In the genomic region with DNA sequence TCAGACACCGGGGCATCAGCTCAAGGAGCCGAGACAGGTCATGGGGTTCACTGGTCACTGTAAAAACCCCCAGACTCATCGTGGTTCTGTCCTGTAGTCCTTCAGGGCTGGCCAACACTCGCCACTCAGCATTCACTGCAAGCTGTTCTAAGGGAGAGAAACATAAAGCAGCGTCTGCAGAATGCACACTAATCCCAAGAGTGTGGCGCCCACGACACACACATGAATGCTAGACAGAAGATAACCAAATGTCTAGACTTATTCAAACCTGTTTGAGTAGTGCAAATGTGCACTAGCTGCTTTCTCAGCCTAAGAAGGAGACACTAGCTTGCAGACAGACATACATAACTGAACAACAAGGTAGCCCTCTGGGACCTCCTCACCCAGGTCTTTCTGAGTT, we compare ENCODE assay signal across 29 mouse cellular contexts.
DNase-seq lines count a peak whose midpoint lies in the region; ATAC-seq and TF ChIP-seq lines count a peak whose summit lies in the region.
"Had no signal": no experiment of that assay in that cellular context is flagged by ENCODE, and none has a peak within 500 bp of the region (broad histone marks: within the 10 kb centered on the region; RNA-seq: fewer than 3 reads in every experiment).

No protein-coding gene starts in this region.

- H3K4me2 ChIP-seq in heart, embryonic 12.5 days = peak overlapping the region; percentile 51
- H3K4me2 ChIP-seq: embryonic facial prominence, embryonic 12.5 days; forebrain, embryonic 15.5 days; hindbrain, embryonic 12.5 days; intestine, embryonic 15.5 days; midbrain, embryonic 15.5 days; neural tube, embryonic 15.5 days had no signal

- H3K36me3 ChIP-seq in heart, embryonic 12.5 days = 0 out of 2 replicates have a peak, but pooled peaks cover 3% of the 10 kb centered on the region
- H3K36me3 ChIP-seq: embryonic facial prominence, embryonic 12.5 days; forebrain, embryonic 10.5 days; forebrain, embryonic 15.5 days; hindbrain, embryonic 12.5 days; intestine, embryonic 15.5 days; midbrain, embryonic 15.5 days; neural tube, embryonic 15.5 days had no signal

- peak overlapping the region; percentile 84 for H3K27ac ChIP-seq in heart, embryonic 12.5 days (ENCODE audit: poor library complexity, severe bottlenecking)
- H3K27ac ChIP-seq in layer of hippocampus, adult 2 months = peak overlapping the region; percentile 20
- H3K27ac ChIP-seq: embryonic facial prominence, embryonic 12.5 days; forebrain, embryonic 10.5 days; forebrain, embryonic 15.5 days; hindbrain, embryonic 12.5 days; hindbrain, postnatal 0 days; intestine, embryonic 15.5 days; liver, embryonic 14.5 days; macrophage; midbrain, embryonic 15.5 days; neural tube, embryonic 15.5 days had no signal

- no peaks in the 10 kb centered on the region for H3K9me3 ChIP-seq in heart, embryonic 12.5 days (replicated peaks)
- H3K9me3 ChIP-seq: embryonic facial prominence, embryonic 12.5 days; forebrain, embryonic 10.5 days; forebrain, embryonic 15.5 days; hindbrain, embryonic 12.5 days; intestine, embryonic 15.5 days; midbrain, embryonic 15.5 days; neural tube, embryonic 15.5 days had no signal

- WGBS in heart, embryonic 12.5 days = 27% methylated on average over 7 of the region's 7 CpGs

- DNase-seq in heart, adult 8-10 months (ENCODE audit: low spot score) = no peak
- DNase-seq in layer of hippocampus, adult 2 months (ENCODE audit: low spot score in 2 of 2) = no peak
- no peak for DNase-seq in layer of hippocampus, postnatal 10 days (ENCODE audit: low spot score in 2 of 2)
- DNase-seq in right cerebral cortex, adult 18-20 months = peak; percentile 56
- DNase-seq in right cerebral cortex, postnatal 14 days = no peak
- no peak for DNase-seq in retina, embryonic 14.5 days (ENCODE audit: low spot score)
- DNase-seq: adrenal gland, postnatal 14 days; cerebellum, adult 11-12 months; cerebellum, adult 9-11 months; embryo, embryonic 11 days; kidney, adult 2 months; kidney, postnatal 36 days; layer of hippocampus, postnatal 36 days; liver; lung, adult 2 months; lung, postnatal 10 days; thymus, postnatal 4 days had no signal

- H3K4me3 ChIP-seq in heart, embryonic 12.5 days = no peak overlapping the region
- H3K4me3 ChIP-seq in layer of hippocampus, adult 2 months = no peak overlapping the region
- H3K4me3 ChIP-seq: embryonic facial prominence, embryonic 12.5 days; forebrain, embryonic 10.5 days; forebrain, embryonic 15.5 days; hindbrain, embryonic 12.5 days; intestine, embryonic 15.5 days; midbrain, embryonic 15.5 days; neural tube, embryonic 15.5 days had no signal

- TF ChIP-seq CTCF in layer of hippocampus, adult 2 months (conservative IDR thresholded peaks at IDR 0.05) = no peak

- peaks cover 47% of the 10 kb centered on the region for H3K4me1 ChIP-seq in heart, embryonic 12.5 days (replicated peaks)
- H3K4me1 ChIP-seq: intestine, embryonic 15.5 days had no signal

- no peak for ATAC-seq in heart, embryonic 12.5 days (ENCODE audit: insufficient number of reproducible peaks, low FRiP score)
- ATAC-seq: CD4-positive, CD25-positive, alpha-beta regulatory T cell, adult 4 months; forebrain, embryonic 15.5 days; intestine, embryonic 15.5 days had no signal

- H3K27me3 ChIP-seq in heart, embryonic 12.5 days (replicated peaks) = no peaks in the 10 kb centered on the region
- H3K27me3 ChIP-seq: embryonic facial prominence, embryonic 12.5 days; forebrain, embryonic 15.5 days; hindbrain, embryonic 12.5 days; intestine, embryonic 15.5 days; midbrain, embryonic 15.5 days; neural tube, embryonic 15.5 days had no signal

- peak overlapping the region; percentile 5; the same call in 1 of the 2 replicates for H3K9ac ChIP-seq in heart, embryonic 12.5 days
- H3K9ac ChIP-seq: embryonic facial prominence, embryonic 12.5 days; forebrain, embryonic 15.5 days; hindbrain, embryonic 12.5 days; intestine, embryonic 15.5 days; liver, embryonic 14.5 days; midbrain, embryonic 15.5 days; neural tube, embryonic 15.5 days had no signal
